Mouse (Mus musculus) limb, embryonic 10.5 days (tissue): ENCODE measurements around the gene Cyb561d2. TPM values are rescaled to one million over a fixed set of nuclear protein-coding genes. Genes with fewer than 3 reads are reported as not detected.
"Not testable (repeated sequence)": the region's sequence is repeated elsewhere in the genome, so short reads cannot be mapped to it uniquely, and the experiment has no call there.

Experiments used
- DNase-seq: peaks from one replicate; pipeline ENCODE4 v3.0.0-alpha.2; 2017; ENCODE audit warnings: low spot score
- H3K27ac ChIP-seq: fragments of 300-500 bp; sonication (generic); 2 replicates; pipeline ENCODE4 v1.5.1; 2016; ENCODE audit warnings: mild to moderate bottlenecking
- H3K27me3 ChIP-seq: fragments of 300-500 bp; sonication (generic); 2 replicates; pipeline ENCODE4 v1.6.1; 2016; ENCODE audit warnings: low read depth, mild to moderate bottlenecking; ENCODE audit not compliant: poor library complexity, severe bottlenecking
- H3K36me3 ChIP-seq: fragments of 300-500 bp; sonication (generic); 2 replicates; pipeline ENCODE4 v1.6.1; 2016; ENCODE audit warnings: mild to moderate bottlenecking, moderate library complexity
- H3K4me1 ChIP-seq: fragments of 300-500 bp; sonication (generic); 2 replicates; pipeline ENCODE4 v1.6.1; 2016
- H3K4me3 ChIP-seq: fragments of 300-500 bp; sonication (generic); 2 replicates; pipeline ENCODE4 v1.5.1; 2016; ENCODE audit warnings: mild to moderate bottlenecking, moderate library complexity
- H3K9me3 ChIP-seq: fragments of 300-500 bp; sonication (generic); replicated peaks from 2 replicates; pipeline ENCODE4 v1.6.1; 2016; ENCODE audit warnings: mild to moderate bottlenecking
- WGBS: fragments of 180-500 bp; shearing (Covaris S2); methylation state at CpG from one replicate; pipeline ENCODE4 v1.1.7; 2016; 5-methylcytosine and 5-hydroxymethylcytosine counted together
- polyA plus RNA-seq: library from polyadenylated mRNA; unstranded; fragments of >200 nt; fragmentation: Nextera tagmentation; extraction: Ambion mirVana; gene quantifications from 2 replicates; pipeline ENCODE4 v1.2.1, GENCODE M21; 2016

Cyb561d2 gene
- polyA plus RNA-seq, 1 experiment from 2014 or later: 13.2 TPM

DNA sequence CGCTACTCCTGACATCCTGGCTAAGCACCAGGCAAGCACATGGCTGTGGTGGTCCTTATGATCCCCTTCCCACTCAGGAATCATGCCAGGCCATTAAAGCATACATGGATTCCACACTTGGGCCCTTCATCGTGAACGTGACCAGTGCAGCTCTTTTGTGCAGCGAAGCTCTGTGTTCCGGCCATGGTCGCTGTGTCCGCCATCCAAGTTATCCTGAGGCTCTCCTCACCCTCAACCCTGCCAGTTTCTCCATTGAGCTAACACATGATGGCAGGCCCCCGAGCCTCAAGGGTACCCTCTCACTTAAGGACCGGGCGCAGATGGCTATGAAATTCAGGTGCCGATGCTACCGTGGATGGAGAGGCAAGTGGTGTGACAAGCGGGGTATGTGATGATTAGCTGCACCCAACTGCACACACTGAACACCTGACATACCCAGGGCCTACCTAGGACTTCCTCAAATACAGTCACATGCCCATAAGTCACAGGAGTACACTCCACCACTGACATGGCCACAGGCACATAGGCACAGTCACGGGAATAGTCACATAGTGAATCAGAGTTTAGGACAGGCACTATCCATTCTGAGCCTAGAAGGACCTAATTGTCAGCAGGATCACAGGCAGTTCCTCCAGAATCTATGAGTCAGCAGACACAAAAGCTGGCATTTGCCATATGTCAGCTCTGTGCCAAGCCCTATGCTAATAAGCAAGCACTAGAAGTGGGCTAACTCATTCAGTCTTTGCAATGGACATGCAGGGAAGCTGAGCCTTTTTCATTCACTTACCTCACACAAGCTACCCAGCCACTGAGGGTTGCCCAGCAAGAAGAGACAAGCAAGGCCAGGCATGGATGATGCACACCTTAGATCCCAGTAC, 37.3 kb upstream of the Cyb561d2 start:
- Histone ChIP-seq H3K27me3 (no peaks in the 10 kb centered on the region), H3K9me3 (no peaks in the 10 kb centered on the region), H3K27ac (peak overlapping the region; percentile 89), H3K36me3 (peaks cover 44% of the 10 kb centered on the region), H3K4me1 (peaks cover 64% of the 10 kb centered on the region), H3K4me3 (peak overlapping the region; percentile 61)
- 96% methylated on average over 14 of the region's 14 CpGs for WGBS
- no peak for DNase-seq

DNA sequence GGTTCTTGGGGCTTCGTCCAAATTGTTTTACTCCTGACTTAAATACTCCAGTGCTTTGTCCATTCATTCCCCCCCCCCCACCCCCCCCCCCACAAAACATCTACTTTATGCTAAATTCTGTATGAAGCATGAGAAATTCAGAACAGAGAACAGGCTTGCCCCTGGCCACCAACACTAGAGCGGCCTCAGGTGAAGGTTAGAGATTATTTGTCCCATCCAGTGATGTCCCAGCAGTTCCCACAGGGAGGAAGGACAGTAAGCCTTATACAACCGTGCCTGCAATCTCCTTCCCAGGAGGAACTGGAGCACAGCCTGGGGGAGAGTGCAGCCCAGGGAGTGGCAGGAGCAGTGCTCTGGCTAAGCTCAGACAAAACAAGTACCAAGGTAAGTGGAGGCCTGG, 36.6 kb upstream of the Cyb561d2 start, which contains the start of gene Naa80:
Gene Naa80 (plus strand): TSS at position 301 of the 400 bp plus-strand sequence.
- H3K4me3 ChIP-seq: peak within 1 kb of the TSS; percentile 61
- H3K27me3 ChIP-seq: no peaks in the 10 kb centered on the region
- no peak for DNase-seq
- peak within 1 kb of the TSS; percentile 89 for H3K27ac ChIP-seq
- peaks cover 64% of the 10 kb centered on the region for H3K4me1 ChIP-seq
- 86% methylated on average over 3 of the region's 3 CpGs for WGBS
- H3K36me3 ChIP-seq: peaks cover 43% of the 10 kb centered on the region
- H3K9me3 ChIP-seq: no peaks in the 10 kb centered on the region

- Histone ChIP-seq H3K36me3 (peaks cover 43% of the 10 kb centered on the region), H3K27ac (0 out of 2 replicates have a peak overlapping the region, but pooled peaks have one; percentile 11), H3K4me3 (peak overlapping the region; percentile 46), H3K9me3 (no peaks in the 10 kb centered on the region), H3K4me1 (peaks cover 60% of the 10 kb centered on the region), H3K27me3 (no peaks in the 10 kb centered on the region)
- no peak for DNase-seq
- 95% methylated on average over 10 of the region's 10 CpGs for WGBS
Observed at GRCm38 (mm10) chr9:107577871-107578270, 35.9 kb upstream of the Cyb561d2 start.

DNA sequence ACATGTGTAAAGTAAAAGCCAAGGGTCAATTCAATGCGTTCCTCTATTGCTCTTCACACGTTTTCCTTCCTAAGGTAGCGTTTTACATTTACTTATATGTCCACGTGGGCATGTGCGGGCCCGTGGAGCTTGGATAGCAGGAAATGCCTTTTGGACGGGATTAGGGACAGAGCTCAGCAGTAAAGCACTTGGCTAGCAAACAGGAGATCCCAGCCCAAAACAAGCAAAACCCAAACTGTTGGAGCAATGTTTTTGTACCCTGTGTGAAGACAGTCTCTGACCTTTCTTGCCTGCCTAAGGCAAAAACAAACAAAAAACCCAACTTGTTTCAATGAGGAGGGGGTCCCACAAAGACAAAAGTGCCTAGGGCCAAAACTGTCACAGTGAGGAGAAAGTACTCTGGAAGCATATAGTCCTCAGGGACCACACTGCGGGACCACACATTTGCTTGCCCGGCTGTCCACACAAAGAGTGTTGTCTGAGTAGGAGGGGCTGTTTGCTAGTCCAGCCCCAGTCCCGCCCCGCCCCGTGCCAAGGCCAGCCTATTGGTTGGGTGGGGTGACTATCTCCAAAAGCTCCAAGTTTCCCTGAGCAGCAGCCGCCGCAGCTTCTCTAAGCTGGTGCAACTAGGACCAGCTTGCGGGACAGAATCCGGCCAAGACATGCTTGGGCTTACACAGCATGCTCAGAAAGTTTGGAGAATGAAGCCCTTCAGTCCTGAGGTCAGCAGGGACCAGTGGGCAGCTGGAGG, 34.5 kb upstream of the Cyb561d2 start, which contains the start of gene Hyal1:
Gene Hyal1 (plus strand): TSS at position 571 of the 751 bp plus-strand sequence.
- H3K4me3 ChIP-seq: peak within 1 kb of the TSS; percentile 46
- H3K4me1 ChIP-seq: peaks cover 61% of the 10 kb centered on the region
- peaks cover 52% of the 10 kb centered on the region for H3K36me3 ChIP-seq
- no peaks in the 10 kb centered on the region for H3K9me3 ChIP-seq
- WGBS: 33% methylated on average over 16 of the region's 16 CpGs
- no peaks in the 10 kb centered on the region for H3K27me3 ChIP-seq
- peak; percentile 88 for DNase-seq
- H3K27ac ChIP-seq: peak within 1 kb of the TSS; percentile 84

DNA sequence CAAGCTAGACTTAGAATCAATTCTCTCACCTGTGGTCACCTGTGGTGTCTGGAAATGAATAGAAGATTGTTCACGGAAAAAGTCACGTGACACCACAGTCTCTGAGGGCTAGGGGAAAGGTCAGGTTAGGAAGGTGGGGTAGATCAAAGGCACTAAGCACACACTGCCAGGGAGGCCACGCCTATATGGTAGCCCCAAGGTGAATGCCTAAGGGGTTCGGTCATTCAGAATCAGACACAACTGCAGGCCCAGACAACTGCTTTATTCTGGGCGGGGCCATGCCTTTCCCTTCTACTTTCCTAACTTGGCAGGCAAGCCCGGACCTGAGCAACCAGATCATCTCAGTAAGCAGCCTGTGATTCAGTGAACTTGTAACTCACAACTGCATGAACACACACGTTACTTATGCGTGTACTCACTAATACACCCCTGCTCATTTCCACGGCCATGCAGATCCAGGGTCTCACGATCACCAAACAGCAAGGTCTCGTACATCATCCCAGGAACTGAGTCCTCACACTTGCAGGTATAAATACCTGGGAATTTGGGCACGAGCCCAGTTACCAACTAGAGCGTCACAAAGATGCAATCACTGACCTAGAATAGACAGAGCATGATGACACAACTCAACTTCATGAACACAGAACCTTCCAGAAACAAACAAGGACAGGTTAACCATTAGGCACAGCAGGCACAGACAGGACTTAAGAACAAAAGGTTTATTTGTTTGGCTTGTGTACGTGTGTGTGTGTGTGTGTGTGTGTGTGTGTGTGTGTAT, 33.8 kb upstream of the Cyb561d2 start:
- peak overlapping the region; percentile 84 for H3K27ac ChIP-seq
- 83% methylated on average over 14 of the region's 14 CpGs for WGBS
- no peak for DNase-seq
- H3K4me3 ChIP-seq: 0 out of 2 replicates have a peak overlapping the region, but pooled peaks have one; percentile 46
- no peaks in the 10 kb centered on the region for H3K27me3 ChIP-seq
- H3K36me3 ChIP-seq: peaks cover 60% of the 10 kb centered on the region
- H3K9me3 ChIP-seq: no peaks in the 10 kb centered on the region
- H3K4me1 ChIP-seq: peaks cover 62% of the 10 kb centered on the region

DNA sequence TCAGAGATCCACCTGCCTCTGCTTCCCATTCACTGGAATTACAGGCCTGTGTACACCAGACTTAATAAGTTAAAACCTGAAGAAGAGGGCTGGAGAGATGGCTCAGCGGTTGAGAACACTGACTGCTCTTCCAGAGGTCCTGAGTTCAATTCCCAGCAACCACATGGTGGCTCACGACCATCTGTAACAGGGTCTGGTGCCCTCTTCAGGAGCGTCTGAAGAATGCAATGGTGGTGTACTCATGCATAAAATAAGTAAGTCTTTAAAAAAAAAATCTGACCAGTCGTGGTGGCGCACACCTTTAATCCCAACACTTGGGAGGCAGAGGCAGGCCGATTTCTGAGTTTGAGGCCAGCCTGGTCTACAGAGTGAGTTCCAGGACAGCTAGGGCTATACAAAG, 31.8 kb upstream of the Cyb561d2 start:
- WGBS: 84% methylated on average over 6 of the region's 6 CpGs
- H3K27me3 ChIP-seq, H3K4me3 ChIP-seq, DNase-seq, H3K27ac ChIP-seq, H3K9me3 ChIP-seq: not testable (repeated sequence)
- Histone ChIP-seq H3K36me3 (peaks cover 59% of the 10 kb centered on the region), H3K4me1 (peaks cover 57% of the 10 kb centered on the region)

- WGBS: 100% methylated on average over 2 of the region's 2 CpGs
- DNase-seq: no peak
- Histone ChIP-seq H3K27me3 (no peaks in the 10 kb centered on the region), H3K9me3 (no peaks in the 10 kb centered on the region), H3K4me1 (peaks cover 58% of the 10 kb centered on the region), H3K4me3 (0 out of 2 replicates have a peak overlapping the region, but pooled peaks have one; percentile 83), H3K27ac (no peak overlapping the region), H3K36me3 (peaks cover 56% of the 10 kb centered on the region)
Observed at GRCm38 (mm10) chr9:107572327-107572662, 30.3 kb upstream of the Cyb561d2 start.

GRCm38 (mm10) chr9:107571534-107572326, 29.7 kb upstream of the Cyb561d2 start:
- Histone ChIP-seq H3K4me1 (peaks cover 58% of the 10 kb centered on the region), H3K36me3 (peaks cover 56% of the 10 kb centered on the region)

DNA sequence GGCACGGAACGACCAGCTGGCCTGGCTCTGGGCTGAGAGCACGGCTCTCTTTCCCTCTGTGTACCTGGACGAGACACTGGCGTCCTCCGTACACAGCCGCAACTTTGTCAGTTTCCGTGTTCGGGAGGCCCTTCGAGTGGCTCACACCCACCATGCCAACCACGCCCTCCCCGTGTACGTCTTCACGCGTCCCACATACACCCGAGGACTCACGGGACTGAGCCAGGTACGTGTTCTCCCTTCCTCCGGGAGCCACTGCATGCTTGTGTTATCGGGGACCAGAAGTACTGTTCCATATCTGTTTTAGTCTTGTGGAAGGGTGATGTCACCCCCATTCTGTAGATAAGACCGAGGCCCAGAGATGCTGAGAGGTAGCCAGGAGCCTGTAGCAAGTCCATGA, 28.9 kb upstream of the Cyb561d2 start:
- Histone ChIP-seq H3K4me3 (peak overlapping the region; percentile 83), H3K9me3 (no peaks in the 10 kb centered on the region), H3K4me1 (peaks cover 56% of the 10 kb centered on the region), H3K27ac (peak overlapping the region; percentile 96; the same call in 1 of the 2 replicates), H3K27me3 (no peaks in the 10 kb centered on the region), H3K36me3 (peaks cover 62% of the 10 kb centered on the region)
- no peak for DNase-seq
- WGBS: 94% methylated on average over 21 of the region's 21 CpGs

More at GRCm38 (mm10) chr9:107571534-107572326, 29.7 kb upstream of the Cyb561d2 start:
- DNase-seq: no peak
- Histone ChIP-seq H3K27me3 (no peaks in the 10 kb centered on the region), H3K4me3 (peak overlapping the region; percentile 83; the same call in 1 of the 2 replicates), H3K9me3 (no peaks in the 10 kb centered on the region), H3K27ac (no peak overlapping the region; the same call in 1 of the 2 replicates)
- WGBS: 95% methylated on average over 22 of the region's 22 CpGs

GRCm38 (mm10) chr9:107570016-107570415, 28.0 kb upstream of the Cyb561d2 start:
- peaks cover 63% of the 10 kb centered on the region for H3K36me3 ChIP-seq
- H3K27ac ChIP-seq: peak overlapping the region; percentile 96
- peaks cover 59% of the 10 kb centered on the region for H3K4me1 ChIP-seq
- H3K4me3 ChIP-seq: peak overlapping the region; percentile 83
- H3K9me3 ChIP-seq: no peaks in the 10 kb centered on the region
- no peaks in the 10 kb centered on the region for H3K27me3 ChIP-seq
- 64% methylated on average over 13 of the region's 13 CpGs for WGBS
- DNase-seq: no peak

DNA sequence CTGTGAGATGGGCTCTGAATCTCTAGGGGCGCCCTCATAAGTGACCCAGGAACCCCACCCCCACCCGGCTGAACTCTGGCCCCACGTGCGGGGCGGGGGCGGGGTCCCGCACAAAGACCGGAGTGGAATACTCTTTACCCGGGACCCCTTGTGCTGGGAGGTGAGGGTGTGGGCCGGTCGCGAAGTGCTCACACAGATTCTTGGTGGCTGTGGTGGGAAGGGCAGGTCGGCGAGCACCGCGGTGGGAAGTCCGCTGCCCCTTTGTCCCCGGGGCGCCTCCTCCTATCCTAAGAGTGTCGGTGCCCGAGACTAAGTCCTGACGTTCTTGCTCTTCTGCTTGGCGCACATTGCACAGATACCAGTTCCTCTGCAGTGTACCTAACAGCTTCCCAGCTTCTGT, 27.3 kb upstream of the Cyb561d2 start:
- Histone ChIP-seq H3K4me3 (peak overlapping the region; percentile 83), H3K4me1 (peaks cover 64% of the 10 kb centered on the region), H3K27me3 (no peaks in the 10 kb centered on the region), H3K9me3 (no peaks in the 10 kb centered on the region), H3K36me3 (peaks cover 63% of the 10 kb centered on the region), H3K27ac (peak overlapping the region; percentile 96)
- WGBS: under 1% methylated on average over 23 of the region's 23 CpGs
- DNase-seq: no peak
